Mouse (Mus musculus): ENCODE measurements around the gene Pter.

DNA sequence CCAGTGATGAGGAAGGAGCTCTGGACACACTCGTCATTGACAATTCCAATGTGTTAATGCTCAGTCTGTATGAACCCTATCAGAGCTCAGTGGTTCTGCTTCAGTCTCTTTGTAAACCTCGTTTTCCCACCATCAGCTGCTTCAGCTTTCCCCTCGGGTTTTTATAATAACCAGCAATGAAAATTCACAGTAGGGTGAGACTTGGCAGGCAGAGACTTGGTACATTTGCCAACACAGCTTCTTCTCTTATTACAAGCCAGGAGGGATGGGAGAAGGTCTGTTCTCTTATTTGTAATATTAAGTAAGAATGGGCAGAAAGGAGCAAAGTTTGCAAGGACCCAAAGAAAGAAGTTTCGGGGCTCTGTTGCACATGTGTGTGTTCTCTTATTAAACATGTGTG, 54.9 kb downstream of the Pter start:
- TF ChIP-seq CTCF (IDR thresholded peaks at IDR 0.05; ENCODE audit: borderline replicate concordance, insufficient read depth, low read depth, low read length): no peak
- no peak for TF ChIP-seq POLR2A (IDR thresholded peaks at IDR 0.05; ENCODE audit: borderline replicate concordance, insufficient read depth, low read length)
